Comparison of ENCODE assay signal across 8 mouse cellular contexts in the genomic region with DNA sequence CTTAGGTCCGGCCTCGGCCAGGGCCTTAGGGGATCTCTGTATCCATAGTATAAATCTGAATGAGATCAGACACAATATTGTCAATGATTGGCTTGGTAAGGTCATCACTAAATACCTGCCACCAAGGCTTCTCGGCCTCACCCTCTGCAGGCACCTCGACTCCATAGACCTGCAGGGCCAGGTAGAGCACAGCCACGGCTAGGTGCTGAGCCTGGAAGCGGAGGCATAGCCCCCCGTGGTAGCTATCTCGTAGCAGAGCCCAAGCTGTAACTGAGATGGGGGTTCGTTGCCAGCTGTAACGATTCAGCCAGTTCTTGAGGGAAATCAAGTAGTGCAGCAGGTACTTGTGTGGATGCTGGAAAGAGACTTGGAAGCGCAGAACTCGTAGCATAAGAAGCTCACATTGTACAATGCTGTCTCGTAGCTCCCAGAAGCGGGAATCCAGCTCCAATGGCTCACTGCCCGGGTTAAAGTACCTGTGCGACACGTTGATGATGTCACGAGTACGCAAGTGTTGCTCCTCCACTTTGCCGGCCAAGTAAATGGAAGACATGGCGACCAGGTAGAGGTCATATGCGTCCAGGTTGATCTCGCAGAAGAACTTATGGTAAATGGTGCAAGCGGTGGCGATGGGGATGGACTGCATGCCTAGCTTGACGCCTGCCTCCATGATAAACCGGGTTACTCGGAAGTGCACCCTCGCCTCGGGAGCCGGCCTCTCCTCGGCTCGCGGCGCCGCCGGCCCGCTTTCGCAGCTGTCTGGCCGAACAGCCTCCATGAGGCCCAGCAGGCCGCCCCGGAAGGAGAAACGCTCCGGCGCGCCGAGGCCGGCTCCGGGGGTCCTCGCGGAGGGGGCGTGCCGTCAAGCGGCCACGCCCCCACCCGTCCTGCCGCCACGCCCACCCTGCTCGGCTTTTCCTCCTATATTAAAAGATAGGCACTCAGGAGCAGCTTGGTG. TPM values are rescaled to one million over a fixed set of nuclear protein-coding genes. Genes with fewer than 3 reads are reported as not detected.
DNase-seq lines count a peak whose midpoint lies in the region; ATAC-seq and TF ChIP-seq lines count a peak whose summit lies in the region.

Ccnq (minus strand) TSS at position 845 of the 958 bp plus-strand sequence.

- peak within 1 kb of the TSS; percentile 53 for H3K4me3 ChIP-seq in forebrain, postnatal 0 days (ENCODE audit: low read depth, low read length)

- peak within 1 kb of the TSS; percentile 72 for H3K9ac ChIP-seq in forebrain, postnatal 0 days

- H3K36me3 ChIP-seq in forebrain, postnatal 0 days (ENCODE audit: insufficient read depth): no peaks in the 10 kb centered on the region

- no peaks in the 10 kb centered on the region for H3K27me3 ChIP-seq in forebrain, postnatal 0 days (ENCODE audit: insufficient read depth, low read length)

- peak; percentile 95 for ATAC-seq in forebrain, postnatal 0 days

- peaks cover 13% of the 10 kb centered on the region for H3K4me1 ChIP-seq in forebrain, postnatal 0 days (ENCODE audit: insufficient read depth)

- no peak for TF ChIP-seq CTCF in forebrain, postnatal 0 days (IDR thresholded peaks at IDR 0.05; ENCODE audit: low read depth)

- H3K27ac ChIP-seq in forebrain, postnatal 0 days (ENCODE audit: low read depth, low read length): peak within 1 kb of the TSS; percentile 80

- peak; percentile 77 for DNase-seq in Muller cell, postnatal 12 days (ENCODE audit: inconsistent ontology term)
- peak; percentile 43 for DNase-seq in cerebellum, adult 8-10 months
- peak; percentile 86 for DNase-seq in forebrain, postnatal 0 days
- peak; percentile 85 for DNase-seq in heart, postnatal 4 days
- DNase-seq in layer of hippocampus, adult 8-10 months (ENCODE audit: low spot score in 2 of 2): peak; percentile 23 to 43
- DNase-seq in lung, postnatal 10 days: peak; percentile 83
- peak; percentile 71 for DNase-seq in ovary, postnatal 14 days (ENCODE audit: low spot score)
- peak; percentile 86 for DNase-seq in thymus, postnatal 14 days

- 9% methylated on average over 58 of the region's 59 CpGs for WGBS in forebrain, postnatal 0 days

- H3K4me2 ChIP-seq in forebrain, postnatal 0 days (ENCODE audit: low read depth): peak within 1 kb of the TSS; percentile 73

- no peaks in the 10 kb centered on the region for H3K9me3 ChIP-seq in forebrain, postnatal 0 days (ENCODE audit: low read length)

RNA-seq across cellular contexts. Expression of gene Ccnq, which starts in this region (rescaled TPM):
- total RNA-seq in forebrain, postnatal 0 days (2014; rRNA removed): 28.3 and 30.7 TPM in 2 replicates
- polyA plus RNA-seq in forebrain, postnatal 0 days (2015; fragmentation: Nextera tagmentation; extraction: Ambion mirVana): 31.8 and 33.1 TPM in 2 replicates
- 10 to 100 TPM; 22.2 to 22.3 TPM for total RNA-seq in heart, postnatal 4 days (2021)
- total RNA-seq in layer of hippocampus, adult 8-10 months (2022): 10 to 100 TPM; 19.7 to 21.4 (median 20.0) TPM

Comparison
In these comparisons a context has a peak if more than half of its experiments do, and no peak if none do; other contexts are left out.
1. Peak in every context shown above with its lines: DNase-seq, ATAC-seq, H3K4me3 ChIP-seq and H3K27ac ChIP-seq.
2. DNase-seq: peak in every context shown above with its lines; median percentile 86 in forebrain, postnatal 0 days; 86 in thymus, postnatal 14 days; 85 in heart, postnatal 4 days; 83 in lung, postnatal 10 days; 77 in Muller cell, postnatal 12 days; 71 in ovary, postnatal 14 days; 43 in cerebellum, adult 8-10 months; 33 in layer of hippocampus, adult 8-10 months.